Mouse (Mus musculus) liver, postnatal 0 days (tissue): ENCODE data around the gene Mrps14. TPM values are rescaled to one million over a fixed set of nuclear protein-coding genes. Genes with fewer than 3 reads are reported as not detected.

Experiments used
- ATAC-seq: fragments of 200-750 bp; cut with Nextera tagmentation; 2 replicates; pipeline ENCODE4 v1.8.0; 2017; ENCODE audit warnings: mild to moderate bottlenecking, moderate library complexity
- DNase-seq: peaks from one replicate; pipeline ENCODE4 v3.0.0-alpha.2; 2016
- H3K27ac ChIP-seq: fragments of 300-500 bp; sonication (generic); 2 replicates; pipeline ENCODE4 v1.5.1; 2014; ENCODE audit warnings: antibody characterized with exemption, moderate library complexity, mild to moderate bottlenecking, low read depth
- H3K27me3 ChIP-seq: fragments of 300-500 bp; sonication (generic); 2 replicates; pipeline ENCODE4 v1.6.1; 2014; ENCODE audit warnings: low read length, control low read depth, mixed read lengths; ENCODE audit not compliant: insufficient read depth
- H3K36me3 ChIP-seq: fragments of 300-500 bp; sonication (generic); replicated peaks from 2 replicates; pipeline ENCODE4 v1.6.1; 2014; ENCODE audit warnings: mild to moderate bottlenecking, control low read depth, low read length, moderate library complexity, mixed read lengths; ENCODE audit not compliant: insufficient read depth
- H3K4me1 ChIP-seq: fragments of 300-500 bp; sonication (generic); 2 replicates; pipeline ENCODE4 v1.6.1; 2014; ENCODE audit warnings: antibody characterized with exemption, mild to moderate bottlenecking, control low read depth; ENCODE audit not compliant: insufficient read depth
- H3K4me2 ChIP-seq: fragments of 300-500 bp; sonication (generic); 2 replicates; pipeline ENCODE4 v1.6.1; 2014; ENCODE audit warnings: low read depth, mild to moderate bottlenecking, low read length, moderate library complexity, mixed read lengths
- H3K4me3 ChIP-seq: fragments of 300-500 bp; sonication (generic); 2 replicates; pipeline ENCODE4 v1.5.1; 2014; ENCODE audit warnings: low read depth, low read length
- H3K9ac ChIP-seq: fragments of 300-500 bp; sonication (generic); replicated peaks from 2 replicates; pipeline ENCODE4 v1.6.1; 2014; ENCODE audit warnings: mild to moderate bottlenecking, moderate library complexity
- H3K9me3 ChIP-seq: fragments of 300-500 bp; sonication (generic); 2 replicates; pipeline ENCODE4 v1.6.1; 2016; ENCODE audit warnings: mild to moderate bottlenecking, control low read depth, low read length, mixed read lengths
- CTCF ChIP-seq: sonication (generic); IDR thresholded peaks from 2 replicates; pipeline ENCODE4 v1.5.1; 2016; ENCODE audit warnings: antibody characterized with exemption, low read depth
- EP300 ChIP-seq: IDR thresholded peaks from 2 replicates; pipeline ENCODE4 v1.6.1; 2016; ENCODE audit warnings: antibody characterized with exemption, low read depth, mild to moderate bottlenecking
- WGBS: fragments of 180-500 bp; shearing (Covaris S2); extraction: QIAGEN DNeasy Blood & Tissue Kit; methylation state at CpG from one replicate; pipeline ENCODE4 v1.1.7; 2014; ENCODE audit not compliant: insufficient replicate concordance; 5-methylcytosine and 5-hydroxymethylcytosine counted together
- polyA plus RNA-seq: library from polyadenylated mRNA; unstranded; fragments of >200 nt; fragmentation: Nextera tagmentation; extraction: Ambion mirVana; gene quantifications from 2 replicates; pipeline ENCODE4 v1.2.1, GENCODE M21; 2015

Mrps14 gene
- 160 and 167 TPM in 2 replicates for polyA plus RNA-seq

DNA sequence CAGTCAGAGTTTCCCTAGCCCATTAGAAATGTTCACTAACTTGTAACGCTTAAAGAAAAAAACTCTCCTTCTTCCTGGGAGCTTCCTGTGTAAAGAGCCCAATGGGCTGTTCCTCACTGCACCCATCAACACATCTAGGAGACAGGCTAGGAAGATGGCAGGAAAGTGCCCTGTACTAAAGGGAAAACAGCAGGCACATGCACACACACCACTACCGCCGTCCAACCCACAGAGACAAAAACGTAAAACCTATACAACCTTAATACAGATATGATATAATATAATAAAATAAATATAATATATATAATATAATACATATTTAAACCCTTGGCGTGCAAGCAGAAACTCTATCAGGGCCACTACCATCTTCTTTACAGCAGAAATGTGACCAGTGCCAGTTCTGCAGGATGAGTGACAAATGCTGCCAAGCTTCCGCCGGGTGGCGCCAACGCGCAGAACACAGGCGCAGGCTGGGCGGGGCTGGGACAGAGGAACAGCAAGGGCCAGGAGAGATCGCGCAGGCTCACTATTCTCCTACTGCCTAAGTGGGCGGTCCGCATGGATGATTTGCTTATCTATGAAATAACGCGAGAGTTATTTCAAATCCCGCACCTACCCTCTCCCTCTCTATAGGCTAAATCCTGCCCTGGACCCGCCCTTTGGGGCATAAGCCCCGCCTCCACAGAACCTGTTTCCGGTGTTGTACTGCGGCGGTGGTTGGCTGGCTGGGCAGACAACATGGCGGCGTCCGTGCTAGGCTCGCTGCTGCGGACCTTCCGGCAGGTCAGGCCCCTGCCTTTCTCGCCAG lies at the start of gene Mrps14:
TSS of gene Mrps14 (plus strand) at position 687 of the 808 bp plus-strand sequence.
- Histone ChIP-seq H3K4me3 (peak within 1 kb of the TSS; percentile 88), H3K27me3 (no peaks in the 10 kb centered on the region), H3K9me3 (no peaks in the 10 kb centered on the region), H3K4me1 (peaks cover 8% of the 10 kb centered on the region), H3K27ac (peak within 1 kb of the TSS; percentile 87), H3K4me2 (peak within 1 kb of the TSS; percentile 67), H3K9ac (peak within 1 kb of the TSS; percentile 92), H3K36me3 (peaks cover 21% of the 10 kb centered on the region)
- peak; percentile 97 for ATAC-seq
- TF ChIP-seq CTCF (peak; percentile 96), EP300 (peak; percentile 74; the same call in 1 of the 2 replicates)
- peak; percentile 99 for DNase-seq
- 7% methylated on average over 31 of the region's 31 CpGs for WGBS

DNA sequence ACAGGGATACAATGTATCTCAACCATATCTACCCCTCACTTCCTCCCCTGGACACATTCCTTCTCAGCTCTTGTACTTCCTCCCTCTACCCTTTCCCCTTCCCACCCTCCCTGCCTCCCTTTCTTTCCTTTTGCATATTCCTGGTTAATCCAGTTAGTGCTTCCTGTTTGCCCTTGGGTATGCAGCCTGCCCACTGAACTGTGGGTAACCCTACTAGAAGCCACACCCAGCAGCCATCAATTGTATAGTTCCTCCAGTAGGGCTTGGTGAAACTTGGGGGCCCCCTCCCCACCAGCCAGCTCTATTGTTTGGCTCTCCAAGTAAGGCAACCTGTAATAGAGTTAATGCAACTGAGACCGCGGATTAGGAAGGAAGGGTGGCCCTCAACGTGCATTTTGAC lies 49.4 kb upstream of the Mrps14 start:
- H3K9me3 ChIP-seq, result no peaks in the 10 kb centered on the region
- no peak overlapping the region for H3K4me3 ChIP-seq
- H3K27me3 ChIP-seq, result no peaks in the 10 kb centered on the region
- H3K9ac ChIP-seq, result no peak overlapping the region
- H3K4me2 ChIP-seq, result no peak overlapping the region
- no peak overlapping the region for H3K27ac ChIP-seq
- ATAC-seq (no peak), DNase-seq (no peak)
- WGBS, result 75% methylated on average over 3 of the region's 3 CpGs
- H3K4me1 ChIP-seq, result no peaks in the 10 kb centered on the region
- H3K36me3 ChIP-seq, result no peaks in the 10 kb centered on the region
- TF ChIP-seq CTCF (no peak), EP300 (no peak)

DNA sequence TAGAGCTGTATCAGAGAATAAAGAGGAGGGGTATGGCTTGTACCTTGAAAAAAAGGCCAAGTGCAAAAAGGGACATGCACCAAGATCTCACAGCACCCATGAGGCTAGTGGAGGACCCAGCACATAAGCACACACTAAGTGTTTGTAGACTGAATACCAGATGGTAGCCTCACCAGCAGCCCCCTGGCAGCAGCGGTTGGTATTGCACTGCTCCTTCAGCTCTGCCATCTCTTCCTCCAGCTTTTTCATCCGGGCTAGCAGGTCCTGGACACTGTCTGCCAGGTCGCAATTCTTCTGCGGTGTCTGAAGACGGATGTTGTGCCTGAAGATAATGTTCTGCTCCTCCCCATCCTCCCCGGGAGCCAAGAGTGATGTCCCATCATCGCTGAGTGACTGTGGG lies 47.7 kb upstream of the Mrps14 start:
- TF ChIP-seq EP300 (no peak), CTCF (no peak)
- Histone ChIP-seq H3K9me3 (no peaks in the 10 kb centered on the region), H3K9ac (no peak overlapping the region), H3K27ac (no peak overlapping the region), H3K4me1 (no peaks in the 10 kb centered on the region), H3K4me2 (no peak overlapping the region), H3K27me3 (no peaks in the 10 kb centered on the region), H3K36me3 (no peaks in the 10 kb centered on the region), H3K4me3 (no peak overlapping the region)
- 73% methylated on average over 7 of the region's 7 CpGs for WGBS
- no peak for DNase-seq
- no peak for ATAC-seq

DNA sequence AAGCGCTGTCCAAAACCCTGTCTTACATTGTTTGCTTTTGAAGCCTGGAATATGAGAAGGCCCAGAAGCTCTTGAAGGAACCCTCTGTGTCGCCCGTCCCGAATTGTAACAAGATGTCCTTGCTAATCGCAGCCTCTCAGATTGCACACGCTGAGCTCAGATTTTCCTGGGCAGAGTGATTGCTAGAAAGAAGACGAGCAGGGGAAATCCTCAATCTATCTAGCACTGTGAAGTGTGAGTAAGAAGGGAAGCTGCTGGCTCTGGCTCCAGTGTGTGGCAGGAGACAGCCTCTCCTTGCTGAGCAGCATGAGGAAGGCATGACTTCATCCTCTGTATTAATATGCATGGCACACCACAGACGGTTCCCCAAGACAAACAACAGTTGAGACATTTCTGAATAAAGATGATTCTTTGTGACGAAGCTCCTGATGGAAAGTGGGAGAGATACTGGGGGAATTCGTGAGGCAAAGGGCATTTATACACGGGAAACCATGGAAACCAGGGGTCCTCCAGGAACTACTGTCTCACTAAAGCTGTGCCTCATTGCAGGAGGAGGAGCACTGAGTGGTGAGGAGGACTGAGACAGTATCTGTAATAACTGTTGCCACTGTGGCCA lies 45.6 kb upstream of the Mrps14 start:
- Histone ChIP-seq H3K4me3 (no peak overlapping the region), H3K9me3 (no peaks in the 10 kb centered on the region), H3K4me2 (no peak overlapping the region), H3K27ac (no peak overlapping the region), H3K9ac (no peak overlapping the region), H3K4me1 (no peaks in the 10 kb centered on the region), H3K36me3 (no peaks in the 10 kb centered on the region), H3K27me3 (no peaks in the 10 kb centered on the region)
- TF ChIP-seq EP300, result no peak
- TF ChIP-seq CTCF, result no peak
- 69% methylated on average over 11 of the region's 11 CpGs for whole genome bisulfite sequencing
- DNase-seq (no peak), ATAC-seq (no peak)

DNA sequence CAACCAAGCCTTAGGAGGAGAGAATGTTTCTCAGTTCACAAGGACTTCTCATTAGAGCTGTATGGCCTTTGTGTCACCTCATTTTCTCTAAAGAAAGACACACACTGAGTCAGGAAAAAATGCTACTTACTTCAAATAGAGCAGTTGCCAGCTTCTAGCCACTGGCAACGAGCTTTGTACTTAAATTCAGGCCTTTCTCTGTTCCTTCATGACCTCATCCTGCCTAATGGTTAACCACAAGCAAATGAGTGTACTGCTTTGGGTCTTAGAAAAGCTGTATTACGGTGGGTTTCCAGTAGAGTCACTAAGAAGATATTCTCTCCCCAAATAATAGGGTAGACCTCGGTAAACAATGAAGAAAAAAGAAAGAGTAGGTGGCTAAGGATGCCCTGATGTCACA lies 44.3 kb upstream of the Mrps14 start:
- H3K4me2 ChIP-seq, result no peak overlapping the region
- 38% methylated on average over 3 of the region's 3 CpGs for WGBS
- no peak overlapping the region for H3K4me3 ChIP-seq
- no peak overlapping the region for H3K27ac ChIP-seq
- ATAC-seq (no peak), DNase-seq (no peak)
- no peaks in the 10 kb centered on the region for H3K36me3 ChIP-seq
- no peaks in the 10 kb centered on the region for H3K4me1 ChIP-seq
- H3K9ac ChIP-seq, result no peak overlapping the region
- no peak for TF ChIP-seq EP300
- TF ChIP-seq CTCF, result no peak
- no peaks in the 10 kb centered on the region for H3K27me3 ChIP-seq
- no peaks in the 10 kb centered on the region for H3K9me3 ChIP-seq

DNA sequence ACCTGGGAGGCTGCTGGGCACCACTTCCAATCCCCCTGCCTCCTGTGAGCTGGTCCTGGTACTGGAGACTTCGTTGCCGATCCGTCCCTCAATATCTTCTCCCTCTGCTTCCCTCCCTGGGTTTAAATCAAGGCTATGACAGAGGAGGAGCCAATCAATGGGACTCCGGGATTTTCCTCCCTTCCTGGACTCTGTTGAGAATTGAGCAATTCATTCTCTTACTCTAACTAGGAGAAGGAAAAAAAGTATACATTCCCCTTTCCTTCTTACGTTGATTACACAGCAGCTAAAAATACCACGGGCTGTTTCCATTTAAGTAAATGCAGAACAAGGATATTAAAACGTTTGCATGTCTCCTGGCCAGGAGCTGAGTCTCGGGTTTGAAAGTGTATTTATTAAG lies 41.5 kb upstream of the Mrps14 start, which contains the start of gene Tnn:
TSS of gene Tnn (minus strand) at position 101 of the 400 bp plus-strand sequence.
- DNase-seq (no peak), ATAC-seq (no peak)
- H3K9ac ChIP-seq, result no peak within 1 kb of the TSS
- TF ChIP-seq EP300 (no peak), CTCF (no peak)
- H3K4me3 ChIP-seq, result no peak within 1 kb of the TSS
- H3K4me2 ChIP-seq, result no peak within 1 kb of the TSS
- no peak within 1 kb of the TSS for H3K27ac ChIP-seq
- WGBS, result 58% methylated on average over 8 of the region's 8 CpGs
- H3K36me3 ChIP-seq, result no peaks in the 10 kb centered on the region
- H3K9me3 ChIP-seq, result no peaks in the 10 kb centered on the region
- no peaks in the 10 kb centered on the region for H3K4me1 ChIP-seq
- no peaks in the 10 kb centered on the region for H3K27me3 ChIP-seq
